Mouse (Mus musculus): ENCODE measurements around the gene Krtap6-1.
"Not testable (repeated sequence)": the region's sequence is repeated elsewhere in the genome, so short reads cannot be mapped to it uniquely, and the experiment has no call there.

DNA sequence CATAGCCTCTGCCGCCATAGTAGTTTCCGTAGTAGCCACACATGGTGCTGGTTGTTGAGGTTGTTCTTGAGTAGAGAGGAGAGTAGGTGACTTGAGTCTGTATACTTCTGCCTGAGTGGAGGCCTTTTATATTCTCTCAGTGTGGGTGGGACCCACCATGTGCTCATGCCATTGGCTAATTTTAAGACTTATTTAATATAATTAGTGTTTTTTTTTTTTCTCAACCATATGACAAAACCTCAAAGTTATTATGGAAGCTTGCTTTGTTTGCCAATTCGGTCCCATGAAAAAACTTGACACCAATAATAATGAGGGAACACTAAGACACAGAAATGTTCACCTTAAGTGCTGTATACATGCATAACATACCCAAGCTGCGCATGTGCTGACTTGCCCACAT lies 9.9 kb downstream of the Krtap6-1 start, which contains the start of gene Gm10228:
- TF ChIP-seq RCOR1 (conservative IDR thresholded peaks at IDR 0.05; ENCODE audit: low read depth, low read length); CTCF (conservative IDR thresholded peaks at IDR 0.05 in 1 of 2, IDR thresholded peaks at IDR 0.05 in 1 of 2; ENCODE audit: low read depth in 2 of 2, low read length in 2 of 2); POLR2A (IDR thresholded peaks at IDR 0.05; ENCODE audit: low read depth, low read length); USF2 (conservative IDR thresholded peaks at IDR 0.05; ENCODE audit: low read depth, low read length); RAD21 (IDR thresholded peaks at IDR 0.05; ENCODE audit: low read depth, low read length); ZMIZ1 (IDR thresholded peaks at IDR 0.05; ENCODE audit: low read depth, low read length); MEF2A (IDR thresholded peaks at IDR 0.05; ENCODE audit: borderline replicate concordance, low read depth, low read length); SIN3A (IDR thresholded peaks at IDR 0.05; ENCODE audit: low read length): not testable (repeated sequence)
